Mouse (Mus musculus): ENCODE data around the gene Trp53tg5. TPM values are rescaled to one million over a fixed set of nuclear protein-coding genes. Genes with fewer than 3 reads are reported as not detected.
A peak's percentile ranks its signal among the peaks of the same experiment; 100 is the strongest.

Gene Trp53tg5
- polyA plus RNA-seq, 1 experiment from 2014 or later = not detected

GRCm38 (mm10) chr2:164436961-164437360 is 36.6 kb downstream of the Trp53tg5 start:
- no peak for ATAC-seq (ENCODE audit: insufficient read depth)
- DNase-seq = no peak
- no peak overlapping the region for H3K4me3 ChIP-seq (ENCODE audit: low read depth, low read length)
- H3K36me3 ChIP-seq (ENCODE audit: insufficient read depth) = no peaks in the 10 kb centered on the region
- H3K27ac ChIP-seq (ENCODE audit: low read depth) = peak overlapping the region; percentile 4; the same call in 1 of the 2 replicates
- TF ChIP-seq CTCF (IDR thresholded peaks at IDR 0.05; ENCODE audit: low read depth) = no peak
- no peaks in the 10 kb centered on the region for H3K9me3 ChIP-seq (ENCODE audit: low read depth, low read length)
- H3K27me3 ChIP-seq (ENCODE audit: insufficient read depth, low read length) = no peaks in the 10 kb centered on the region
- 0 out of 2 replicates have a peak overlapping the region, but pooled peaks have one; percentile 10 for H3K4me2 ChIP-seq
- no peak overlapping the region for H3K9ac ChIP-seq
- H3K4me1 ChIP-seq (ENCODE audit: insufficient read depth) = peaks cover 55% of the 10 kb centered on the region
- WGBS = 54% methylated on average over 3 of the region's 3 CpGs

- Histone ChIP-seq H3K4me3 (ENCODE audit: low read depth, low read length) (no peak overlapping the region), H3K9ac (no peak overlapping the region; the same call in 1 of the 2 replicates), H3K4me1 (ENCODE audit: insufficient read depth) (peaks cover 59% of the 10 kb centered on the region), H3K36me3 (ENCODE audit: insufficient read depth) (no peaks in the 10 kb centered on the region), H3K27me3 (ENCODE audit: insufficient read depth, low read length) (no peaks in the 10 kb centered on the region), H3K9me3 (ENCODE audit: low read depth, low read length) (no peaks in the 10 kb centered on the region), H3K27ac (ENCODE audit: low read depth) (peak overlapping the region; percentile 4; the same call in 1 of the 2 replicates), H3K4me2 (0 out of 2 replicates have a peak overlapping the region, but pooled peaks have one; percentile 10)
- DNase-seq (no peak), ATAC-seq (ENCODE audit: insufficient read depth) (no peak)
- TF ChIP-seq CTCF (IDR thresholded peaks at IDR 0.05; ENCODE audit: low read depth) = no peak
- WGBS = 21% methylated on average over 8 of the region's 8 CpGs
Observed at GRCm38 (mm10) chr2:164436215-164436913, 37.2 kb downstream of the Trp53tg5 start.

- Histone ChIP-seq H3K27ac (ENCODE audit: low read depth) (peak overlapping the region; percentile 42; the same call in 1 of the 2 replicates), H3K4me1 (ENCODE audit: insufficient read depth) (peaks cover 66% of the 10 kb centered on the region), H3K9me3 (ENCODE audit: low read depth, low read length) (no peaks in the 10 kb centered on the region), H3K27me3 (ENCODE audit: insufficient read depth, low read length) (no peaks in the 10 kb centered on the region), H3K9ac (no peak overlapping the region), H3K36me3 (ENCODE audit: insufficient read depth) (no peaks in the 10 kb centered on the region), H3K4me2 (no peak overlapping the region), H3K4me3 (ENCODE audit: low read depth, low read length) (no peak overlapping the region)
- no peak for ATAC-seq (ENCODE audit: insufficient read depth)
- no peak for DNase-seq
- WGBS = 31% methylated on average over 5 of the region's 5 CpGs
- TF ChIP-seq CTCF (IDR thresholded peaks at IDR 0.05; ENCODE audit: low read depth) = no peak
Observed at GRCm38 (mm10) chr2:164435216-164436090, 38.1 kb downstream of the Trp53tg5 start.

GRCm38 (mm10) chr2:164434681-164435080 is 38.8 kb downstream of the Trp53tg5 start:
- no peak for TF ChIP-seq CTCF (IDR thresholded peaks at IDR 0.05; ENCODE audit: low read depth)
- peaks cover 64% of the 10 kb centered on the region for H3K4me1 ChIP-seq (ENCODE audit: insufficient read depth)
- no peak for ATAC-seq (ENCODE audit: insufficient read depth)

GRCm38 (mm10) chr2:164433278-164433895 is 40.1 kb downstream of the Trp53tg5 start:
- Histone ChIP-seq H3K4me3 (ENCODE audit: low read depth, low read length) (no peak overlapping the region), H3K27ac (ENCODE audit: low read depth) (peak overlapping the region; percentile 51; the same call in 1 of the 2 replicates), H3K9ac (no peak overlapping the region), H3K27me3 (ENCODE audit: insufficient read depth, low read length) (no peaks in the 10 kb centered on the region), H3K9me3 (ENCODE audit: low read depth, low read length) (no peaks in the 10 kb centered on the region), H3K4me2 (peak overlapping the region; percentile 36), H3K4me1 (ENCODE audit: insufficient read depth) (peaks cover 51% of the 10 kb centered on the region), H3K36me3 (ENCODE audit: insufficient read depth) (peaks cover 10% of the 10 kb centered on the region; the same call in 1 of the 2 replicates)
- 65% methylated on average over 9 of the region's 9 CpGs for WGBS
- no peak for ATAC-seq (ENCODE audit: insufficient read depth)
- no peak for DNase-seq
- no peak for TF ChIP-seq CTCF (IDR thresholded peaks at IDR 0.05; ENCODE audit: low read depth)

More at GRCm38 (mm10) chr2:164434681-164435080, 38.8 kb downstream of the Trp53tg5 start:
- WGBS = 39% methylated on average over 3 of the region's 3 CpGs
- H3K27ac ChIP-seq (ENCODE audit: low read depth) = no peak overlapping the region
- H3K4me3 ChIP-seq (ENCODE audit: low read depth, low read length) = no peak overlapping the region
- no peaks in the 10 kb centered on the region for H3K36me3 ChIP-seq (ENCODE audit: insufficient read depth)
- H3K4me2 ChIP-seq = no peak overlapping the region
- no peak overlapping the region for H3K9ac ChIP-seq
- no peaks in the 10 kb centered on the region for H3K27me3 ChIP-seq (ENCODE audit: insufficient read depth, low read length)
- H3K9me3 ChIP-seq (ENCODE audit: low read depth, low read length) = no peaks in the 10 kb centered on the region
- DNase-seq = no peak

GRCm38 (mm10) chr2:164432541-164433191 is 40.9 kb downstream of the Trp53tg5 start:
- peaks cover 17% of the 10 kb centered on the region; the same call in 1 of the 2 replicates for H3K36me3 ChIP-seq (ENCODE audit: insufficient read depth)
- no peak for TF ChIP-seq CTCF (IDR thresholded peaks at IDR 0.05; ENCODE audit: low read depth)
- no peaks in the 10 kb centered on the region for H3K9me3 ChIP-seq (ENCODE audit: low read depth, low read length)
- H3K27ac ChIP-seq (ENCODE audit: low read depth) = peak overlapping the region; percentile 51
- 20% methylated on average over 22 of the region's 22 CpGs for WGBS
- DNase-seq (peak; percentile 51), ATAC-seq (ENCODE audit: insufficient read depth) (no peak)
- peak overlapping the region; percentile 26; the same call in 1 of the 2 replicates for H3K9ac ChIP-seq
- peaks cover 49% of the 10 kb centered on the region for H3K4me1 ChIP-seq (ENCODE audit: insufficient read depth)
- H3K4me2 ChIP-seq = peak overlapping the region; percentile 36
- H3K4me3 ChIP-seq (ENCODE audit: low read depth, low read length) = no peak overlapping the region
- no peaks in the 10 kb centered on the region for H3K27me3 ChIP-seq (ENCODE audit: insufficient read depth, low read length)
